Mouse (Mus musculus): ENCODE data around the gene Gli3.

- no peak for TF ChIP-seq CTCF (IDR thresholded peaks at IDR 0.05; ENCODE audit: low read depth)
- no peak for TF ChIP-seq EP300 (IDR thresholded peaks at IDR 0.05; ENCODE audit: low read depth)
Observed at GRCm38 (mm10) chr13:15446782-15447564, 16.1 kb upstream of the Gli3 start.

Data from liver, embryonic 14.5 days (tissue).